Mouse (Mus musculus) liver, embryonic 15.5 days (tissue): ENCODE measurements around the gene Nptn. TPM values are rescaled to one million over a fixed set of nuclear protein-coding genes. Genes with fewer than 3 reads are reported as not detected.

Experiments used
- ATAC-seq: fragments of 200-750 bp; cut with Nextera tagmentation; 2 replicates; pipeline ENCODE4 v1.8.0; 2017; ENCODE audit warnings: moderate number of reproducible peaks, mild to moderate bottlenecking, moderate library complexity; ENCODE audit not compliant: insufficient read depth
- H3K27ac ChIP-seq: fragments of 300-500 bp; sonication (generic); replicated peaks from 2 replicates; pipeline ENCODE4 v1.5.1; 2015; ENCODE audit warnings: mild to moderate bottlenecking, inconsistent platforms
- H3K27me3 ChIP-seq: fragments of 300-500 bp; sonication (generic); 2 replicates; pipeline ENCODE4 v1.6.1; 2015; ENCODE audit warnings: mild to moderate bottlenecking, inconsistent platforms
- H3K36me3 ChIP-seq: fragments of 300-500 bp; sonication (generic); replicated peaks from 2 replicates; pipeline ENCODE4 v1.6.1; 2015; ENCODE audit warnings: moderate library complexity, mild to moderate bottlenecking, inconsistent platforms
- H3K4me1 ChIP-seq: fragments of 300-500 bp; sonication (generic); replicated peaks from 2 replicates; pipeline ENCODE4 v1.6.1; 2015; ENCODE audit warnings: inconsistent platforms
- H3K4me2 ChIP-seq: fragments of 300-500 bp; sonication (generic); 2 replicates; pipeline ENCODE4 v1.6.1; 2015; ENCODE audit warnings: moderate library complexity, mild to moderate bottlenecking, inconsistent platforms
- H3K4me3 ChIP-seq: fragments of 300-500 bp; sonication (generic); replicated peaks from 2 replicates; pipeline ENCODE4 v1.5.1; 2015; ENCODE audit warnings: mild to moderate bottlenecking, inconsistent platforms
- H3K9ac ChIP-seq: fragments of 300-500 bp; sonication (generic); 2 replicates; pipeline ENCODE4 v1.6.1; 2015; ENCODE audit warnings: moderate library complexity, mild to moderate bottlenecking, inconsistent platforms
- H3K9me3 ChIP-seq: fragments of 300-500 bp; sonication (generic); replicated peaks from 2 replicates; pipeline ENCODE4 v1.6.1; 2016; ENCODE audit warnings: inconsistent platforms
- WGBS: fragments of 180-500 bp; shearing (Covaris S2); methylation state at CpG from one replicate; pipeline ENCODE4 v1.1.7; 2015; ENCODE audit warnings: mixed read lengths; ENCODE audit not compliant: insufficient replicate concordance; 5-methylcytosine and 5-hydroxymethylcytosine counted together
- polyA plus RNA-seq: library from polyadenylated mRNA; unstranded; fragments of >200 nt; fragmentation: Nextera tagmentation; extraction: Ambion mirVana; gene quantifications from 2 replicates; pipeline ENCODE4 v1.2.1, GENCODE M21; 2015

The Nptn gene
- polyA plus RNA-seq, 1 experiment from 2014 or later: 87.9 TPM

GRCm38 (mm10) chr9:58698486-58698885 lies 116.4 kb downstream of the Nptn start:
- no peaks in the 10 kb centered on the region for H3K9me3 ChIP-seq
- no peak overlapping the region for H3K4me3 ChIP-seq
- WGBS: 80% methylated on average over 2 of the region's 2 CpGs
- no peaks in the 10 kb centered on the region for H3K4me1 ChIP-seq
- no peaks in the 10 kb centered on the region for H3K36me3 ChIP-seq
- no peak overlapping the region for H3K27ac ChIP-seq
- no peak overlapping the region for H3K4me2 ChIP-seq
- no peak overlapping the region for H3K9ac ChIP-seq
- ATAC-seq: no peak
- H3K27me3 ChIP-seq: peaks cover 14% of the 10 kb centered on the region; the same call in 1 of the 2 replicates

DNA sequence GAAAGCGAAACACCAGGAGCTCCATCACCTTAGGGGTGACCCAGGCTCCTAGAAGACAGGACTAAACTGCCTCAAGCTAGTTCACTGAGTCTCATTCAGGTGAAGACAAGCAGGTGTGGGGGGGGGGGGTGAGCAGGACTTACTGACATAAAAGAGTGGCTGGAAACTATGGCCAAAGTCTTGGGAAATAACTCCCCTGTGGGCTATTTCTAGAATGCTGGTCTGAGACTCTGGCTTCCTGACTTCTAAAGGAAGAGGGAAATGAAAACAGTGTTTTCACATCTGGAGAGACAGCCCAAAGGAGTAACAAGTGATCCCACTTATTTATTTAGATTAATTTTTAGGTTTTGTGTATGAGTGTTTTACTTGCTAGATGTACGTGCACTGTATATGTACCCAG lies 119.7 kb downstream of the Nptn start:
- ATAC-seq: no peak
- Histone ChIP-seq H3K27ac (no peak overlapping the region), H3K36me3 (no peaks in the 10 kb centered on the region), H3K9ac (no peak overlapping the region), H3K4me1 (no peaks in the 10 kb centered on the region), H3K27me3 (peaks cover 14% of the 10 kb centered on the region; the same call in 1 of the 2 replicates), H3K4me3 (no peak overlapping the region), H3K4me2 (no peak overlapping the region), H3K9me3 (no peaks in the 10 kb centered on the region)
- 75% methylated on average over 2 of the region's 2 CpGs for WGBS

GRCm38 (mm10) chr9:58703766-58704165 lies 121.7 kb downstream of the Nptn start:
- Histone ChIP-seq H3K36me3 (no peaks in the 10 kb centered on the region), H3K4me3 (no peak overlapping the region), H3K4me1 (no peaks in the 10 kb centered on the region), H3K9ac (no peak overlapping the region), H3K4me2 (no peak overlapping the region), H3K27ac (no peak overlapping the region), H3K9me3 (no peaks in the 10 kb centered on the region), H3K27me3 (peaks cover 14% of the 10 kb centered on the region; the same call in 1 of the 2 replicates)
- no peak for ATAC-seq
- 86% methylated on average over 7 of the region's 7 CpGs for WGBS

DNA sequence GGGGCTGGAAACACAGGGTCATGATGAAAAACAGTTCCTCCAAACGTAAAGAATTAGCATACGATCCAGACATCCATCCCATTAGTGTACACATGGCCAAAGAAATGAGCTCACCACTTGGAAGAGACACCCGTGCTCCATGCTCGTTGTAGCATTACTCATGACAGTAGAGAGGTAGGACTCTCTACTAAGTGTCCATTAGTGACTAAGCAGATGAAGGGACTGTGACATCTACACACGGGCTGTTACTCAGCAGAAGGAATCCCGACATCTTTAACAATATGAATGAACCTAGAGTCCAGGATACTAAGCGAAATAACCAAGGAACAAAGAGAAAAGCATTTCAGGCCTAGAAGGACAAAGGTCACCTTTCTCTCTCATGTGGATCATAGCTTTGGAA lies 124.0 kb downstream of the Nptn start:
- no peak overlapping the region for H3K9ac ChIP-seq
- H3K4me2 ChIP-seq: no peak overlapping the region
- H3K36me3 ChIP-seq: no peaks in the 10 kb centered on the region
- H3K27ac ChIP-seq: no peak overlapping the region
- no peaks in the 10 kb centered on the region for H3K9me3 ChIP-seq
- H3K27me3 ChIP-seq: 0 out of 2 replicates have a peak, but pooled peaks cover 9% of the 10 kb centered on the region
- WGBS: 70% methylated on average over 7 of the region's 7 CpGs
- no peak overlapping the region for H3K4me3 ChIP-seq
- no peaks in the 10 kb centered on the region for H3K4me1 ChIP-seq
- ATAC-seq: no peak

Other genes with a start within 250 kb of the Nptn start
- not detected in 2 replicates for gene Tbc1d21, start 211.8 kb upstream of the Nptn start, polyA plus RNA-seq
- 0.09 TPM in 1 of 2 replicates, not detected in the other for gene Insyn1, start 93.6 kb upstream of the Nptn start, polyA plus RNA-seq
- gene Cd276, start 26.8 kb upstream of the Nptn start, polyA plus RNA-seq: 1.4 and 1.5 TPM in 2 replicates
- 21.5 and 23.2 TPM in 2 replicates for gene Rec114, start 161.7 kb downstream of the Nptn start, polyA plus RNA-seq
- not detected in 2 replicates for gene Hcn4, start 241.2 kb downstream of the Nptn start, polyA plus RNA-seq